Comparison of ENCODE assay signal across 9 mouse cellular contexts in the genomic region with DNA sequence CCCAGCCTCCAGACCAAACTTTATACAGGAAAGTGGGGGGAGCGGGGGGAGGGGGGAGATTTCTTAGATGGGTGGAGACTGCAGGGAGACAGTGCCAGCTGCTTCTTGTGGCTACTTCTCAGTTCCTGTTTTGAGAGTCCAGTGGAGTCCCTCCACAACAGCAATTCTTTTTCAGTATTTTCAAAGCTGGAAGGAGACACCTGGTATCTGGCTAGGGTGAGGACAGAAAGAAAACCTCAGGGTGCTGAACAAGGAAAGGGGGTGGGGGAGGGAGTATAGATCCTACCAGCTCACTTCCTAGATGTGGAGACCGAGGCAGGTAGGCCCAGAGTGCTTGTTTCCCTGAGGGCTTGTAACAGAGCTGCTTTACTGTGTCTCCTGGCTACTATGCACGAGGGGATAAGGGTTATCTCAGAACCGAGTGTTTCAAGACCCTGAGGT. TPM values are rescaled to one million over a fixed set of nuclear protein-coding genes. Genes with fewer than 3 reads are reported as not detected.
DNase-seq lines count a peak whose midpoint lies in the region; ATAC-seq lines count a peak whose summit lies in the region.
"Had no signal": no experiment of that assay in that cellular context is flagged by ENCODE, and none has a peak within 500 bp of the region (broad histone marks: within the 10 kb centered on the region; RNA-seq: fewer than 3 reads in every experiment).

No protein-coding gene starts in this region.

- 13% methylated on average over 4 of the region's 4 CpGs for WGBS in heart, embryonic 10.5 days
- 36% methylated on average over 4 of the region's 4 CpGs for WGBS in limb, embryonic 12.5 days
- WGBS in stomach, embryonic 16.5 days, result 30% methylated on average over 4 of the region's 4 CpGs

- H3K9me3 ChIP-seq in heart, embryonic 10.5 days, result no peaks in the 10 kb centered on the region
- no peaks in the 10 kb centered on the region for H3K9me3 ChIP-seq in limb, embryonic 12.5 days
- no peaks in the 10 kb centered on the region for H3K9me3 ChIP-seq in stomach, embryonic 16.5 days (replicated peaks; ENCODE audit: control insufficient read depth, low read length)

- H3K27me3 ChIP-seq in heart, embryonic 10.5 days (ENCODE audit: insufficient read depth, poor library complexity, severe bottlenecking), result no peaks in the 10 kb centered on the region
- no peaks in the 10 kb centered on the region for H3K27me3 ChIP-seq in limb, embryonic 12.5 days
- H3K27me3 ChIP-seq in stomach, embryonic 16.5 days (ENCODE audit: control insufficient read depth, insufficient read depth, low read length), result no peaks in the 10 kb centered on the region

- no peak for ATAC-seq in limb, embryonic 12.5 days (ENCODE audit: insufficient number of reproducible peaks, insufficient read depth, low FRiP score, low TSS enrichment, low read depth)
- ATAC-seq in stomach, embryonic 16.5 days (ENCODE audit: insufficient read depth, low FRiP score), result no peak

- intact Hi-C loops in heart, postnatal 36 days (cut with DNase I), result no loop called here

- H3K4me3 ChIP-seq in heart, embryonic 10.5 days, result no peak overlapping the region
- H3K4me3 ChIP-seq in limb, embryonic 12.5 days (replicated peaks), result no peak overlapping the region
- no peak overlapping the region for H3K4me3 ChIP-seq in stomach, embryonic 16.5 days (replicated peaks; ENCODE audit: low read length)

- H3K4me2 ChIP-seq in limb, embryonic 12.5 days, result no peak overlapping the region
- no peak overlapping the region for H3K4me2 ChIP-seq in stomach, embryonic 16.5 days (ENCODE audit: low read depth, low read length)

- peak overlapping the region; percentile 52; the same call in 1 of the 2 replicates for H3K27ac ChIP-seq in heart, embryonic 10.5 days
- H3K27ac ChIP-seq in limb, embryonic 12.5 days, result peak overlapping the region; percentile 64
- H3K27ac ChIP-seq in stomach, embryonic 16.5 days (ENCODE audit: low read length), result peak overlapping the region; percentile 27; the same call in 1 of the 2 replicates

- DNase-seq in heart, embryonic 10.5 days (ENCODE audit: low spot score), result no peak
- DNase-seq in heart, postnatal 36 days, result no peak
- DNase-seq in spleen, postnatal 36 days (ENCODE audit: low spot score in 2 of 2), result peak; percentile 60 to 67
- DNase-seq in spleen, adult 18-20 months, result no peak
- no peak for DNase-seq in layer of hippocampus, adult 9-11 months
- no peak for DNase-seq in cerebellum, postnatal 36 days
- DNase-seq: cerebellum, adult 11-12 months had no signal

- H3K4me1 ChIP-seq in heart, embryonic 10.5 days, result peaks cover 12% of the 10 kb centered on the region
- H3K4me1 ChIP-seq in limb, embryonic 12.5 days (replicated peaks), result peaks cover 10% of the 10 kb centered on the region
- peaks cover 10% of the 10 kb centered on the region for H3K4me1 ChIP-seq in stomach, embryonic 16.5 days (ENCODE audit: control insufficient read depth, insufficient read depth, low read length)

- H3K36me3 ChIP-seq in heart, embryonic 10.5 days, result peaks cover 13% of the 10 kb centered on the region
- H3K36me3 ChIP-seq in limb, embryonic 12.5 days, result peaks cover 14% of the 10 kb centered on the region
- no peaks in the 10 kb centered on the region for H3K36me3 ChIP-seq in stomach, embryonic 16.5 days (ENCODE audit: control insufficient read depth, insufficient read depth, low read length)

- no peak overlapping the region for H3K9ac ChIP-seq in limb, embryonic 12.5 days (replicated peaks)
- peak overlapping the region; percentile 50; the same call in 1 of the 2 replicates for H3K9ac ChIP-seq in stomach, embryonic 16.5 days (ENCODE audit: low read length)

RNA-seq across cellular contexts. Expression of a gene that starts 13.6 kb away (rescaled TPM):
- 24.2 and 27.0 TPM in 2 replicates for polyA plus RNA-seq in heart, embryonic 10.5 days (2016; fragmentation: Nextera tagmentation; extraction: Ambion mirVana)
- total RNA-seq in heart, postnatal 36 days (2021), result 10 to 100 TPM; 10.2 to 10.4 TPM
- 33.6 and 35.3 TPM in 2 replicates for polyA plus RNA-seq in limb, embryonic 12.5 days (2016; fragmentation: Nextera tagmentation; extraction: Ambion mirVana)
- polyA plus RNA-seq in stomach, embryonic 16.5 days (2015; fragmentation: Nextera tagmentation; extraction: Ambion mirVana), result 23.7 and 26.0 TPM in 2 replicates

RNA-seq across cellular contexts. Expression of a gene that starts 17.0 kb away (rescaled TPM):
- 14.7 and 17.6 TPM in 2 replicates for polyA plus RNA-seq in heart, embryonic 10.5 days (2016; fragmentation: Nextera tagmentation; extraction: Ambion mirVana)
- 1 to 10 TPM; 8.3 to 9.5 TPM for total RNA-seq in heart, postnatal 36 days (2021)
- polyA plus RNA-seq in limb, embryonic 12.5 days (2016; fragmentation: Nextera tagmentation; extraction: Ambion mirVana), result 16.1 and 18.4 TPM in 2 replicates
- 17.9 and 19.0 TPM in 2 replicates for polyA plus RNA-seq in stomach, embryonic 16.5 days (2015; fragmentation: Nextera tagmentation; extraction: Ambion mirVana)

RNA-seq across cellular contexts. Expression of a gene that starts 46.4 kb away (rescaled TPM):
- polyA plus RNA-seq in heart, embryonic 10.5 days (2016; fragmentation: Nextera tagmentation; extraction: Ambion mirVana), result 35.7 and 36.1 TPM in 2 replicates
- 10 to 100 TPM; 29.6 TPM for total RNA-seq in heart, postnatal 36 days (2021)
- polyA plus RNA-seq in limb, embryonic 12.5 days (2016; fragmentation: Nextera tagmentation; extraction: Ambion mirVana), result 30.1 and 34.7 TPM in 2 replicates
- 31.0 and 33.4 TPM in 2 replicates for polyA plus RNA-seq in stomach, embryonic 16.5 days (2015; fragmentation: Nextera tagmentation; extraction: Ambion mirVana)

Comparison
In these comparisons a context has a peak if more than half of its experiments do, and no peak if none do; other contexts are left out.
1. DNase-seq: peak in spleen, postnatal 36 days (2 of 2); none in heart, embryonic 10.5 days (single experiment), heart, postnatal 36 days (0 of 2), spleen, adult 18-20 months (0 of 2), layer of hippocampus, adult 9-11 months (single experiment) and cerebellum, postnatal 36 days (0 of 2).
2. Peak in every context shown above with its lines, with median percentiles within 50 percentile points of each other: H3K27ac ChIP-seq.